Mouse (Mus musculus) stomach, postnatal 0 days (tissue): ENCODE results near the gene Dst.

Experiments used
- CTCF ChIP-seq: IDR thresholded peaks from 2 replicates; pipeline ENCODE4 v1.5.1; 2016; ENCODE audit warnings: antibody characterized with exemption, low read depth, mild to moderate bottlenecking, moderate library complexity
- EP300 ChIP-seq: optimal IDR thresholded peaks from 2 replicates; pipeline ENCODE3; 2016; ENCODE audit warnings: antibody characterized with exemption

DNA sequence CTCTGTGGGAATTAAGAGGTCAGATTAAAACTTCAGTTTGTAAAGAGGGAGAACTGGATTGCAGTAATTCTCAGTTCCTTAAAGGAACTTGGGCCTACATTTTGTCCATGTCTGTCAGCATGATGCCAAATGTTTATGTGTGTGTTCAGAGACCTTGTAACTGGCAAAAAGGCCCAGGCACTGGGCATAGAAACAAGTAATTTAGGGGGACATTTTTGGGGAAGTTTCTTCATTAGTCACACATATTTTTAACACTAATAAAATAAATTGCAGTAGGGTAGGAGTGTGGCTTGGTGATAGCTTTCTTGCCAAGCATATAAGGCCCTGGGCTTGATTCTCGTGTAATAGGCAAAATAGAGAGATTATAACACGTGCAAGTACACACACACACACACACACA lies 203.9 kb downstream of the Dst start:
- no peak for TF ChIP-seq CTCF
- no peak for TF ChIP-seq EP300
